Mouse (Mus musculus) skeletal muscle tissue, adult 2 months (tissue): Measurements from ENCODE around the gene Mfsd2a.

ENCODE experiments used
- DNase-seq: peaks from one replicate; pipeline ENCODE4 v3.0.0-alpha.2; 2012; ENCODE audit warnings: low read depth, low spot score

The Mfsd2a gene

GRCm38 (mm10) chr4:122978850-122979249 is 17.9 kb upstream of the Mfsd2a start:
- DNase-seq, result no peak

- no peak for DNase-seq
These were observed 15.9 kb upstream of the Mfsd2a start for GRCm38 (mm10) chr4:122976885-122977284.

GRCm38 (mm10) chr4:122974976-122975520 is 14.1 kb upstream of the Mfsd2a start:
- no peak for DNase-seq

DNA sequence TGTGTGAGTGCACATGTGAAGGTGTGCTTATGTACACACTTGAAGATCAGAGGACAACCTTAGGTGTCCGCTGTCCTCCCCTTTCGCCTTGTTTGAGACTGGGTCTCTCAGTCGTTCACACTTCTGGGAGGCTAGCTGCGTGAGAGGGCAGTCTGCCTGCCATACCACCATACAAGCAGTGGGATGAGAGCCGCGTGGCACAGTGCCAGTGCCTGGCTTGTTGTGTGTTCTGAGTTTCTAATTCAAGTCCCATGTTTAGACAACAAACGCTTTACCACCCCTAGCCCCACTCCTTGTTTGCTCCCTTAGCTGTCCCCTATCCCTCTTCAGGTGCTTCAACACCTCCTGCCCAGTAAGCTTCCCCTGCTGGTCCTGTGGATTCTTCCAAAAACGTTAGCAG is 11.1 kb upstream of the Mfsd2a start:
- no peak for DNase-seq

- DNase-seq, result no peak
These were observed 10.7 kb upstream of the Mfsd2a start for GRCm38 (mm10) chr4:122971646-122972045.

GRCm38 (mm10) chr4:122971191-122971590 is 10.2 kb upstream of the Mfsd2a start:
- no peak for DNase-seq

DNA sequence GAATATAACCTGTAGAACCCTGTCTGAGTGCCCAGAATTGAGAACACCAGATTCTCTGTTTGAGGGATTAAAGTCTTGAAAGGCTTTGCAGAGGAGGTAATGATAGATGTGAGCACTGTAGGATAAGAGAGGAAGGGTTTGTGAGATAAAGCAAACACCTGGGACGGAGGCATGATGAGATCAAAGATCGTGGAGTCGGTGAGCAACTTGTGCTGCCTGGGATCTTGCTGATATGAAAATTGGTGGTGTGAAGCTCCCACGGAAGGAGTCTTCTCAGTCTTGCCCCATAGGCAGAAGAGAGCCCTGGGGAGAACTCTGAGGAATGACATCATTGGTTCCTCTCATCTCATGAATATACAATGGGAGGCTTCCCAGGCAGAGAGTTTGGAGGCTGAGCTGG is 7.1 kb upstream of the Mfsd2a start:
- no peak for DNase-seq

- DNase-seq, result no peak
These were observed 1.8 kb upstream of the Mfsd2a start for GRCm38 (mm10) chr4:122962751-122963150.

DNA sequence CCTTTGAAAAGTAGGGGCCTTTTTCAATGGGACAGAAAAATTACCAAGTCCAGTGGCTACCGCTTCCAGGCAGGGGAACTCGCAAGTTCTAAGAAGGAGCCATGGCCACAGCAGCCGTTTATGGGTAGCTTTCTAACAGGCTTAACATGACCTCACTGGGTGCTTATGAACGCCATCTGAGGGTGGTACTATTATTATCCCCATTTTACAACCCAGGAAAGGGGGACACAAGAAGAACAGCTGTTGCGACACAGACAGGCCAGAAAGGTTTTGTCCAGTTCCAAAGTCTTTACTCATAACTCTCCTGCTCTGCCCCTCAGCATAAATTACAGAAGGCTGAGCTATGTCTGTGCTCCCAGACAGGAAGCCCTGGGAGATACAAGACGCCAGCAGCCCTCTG is 601 bp upstream of the Mfsd2a start:
- DNase-seq, result no peak

DNA sequence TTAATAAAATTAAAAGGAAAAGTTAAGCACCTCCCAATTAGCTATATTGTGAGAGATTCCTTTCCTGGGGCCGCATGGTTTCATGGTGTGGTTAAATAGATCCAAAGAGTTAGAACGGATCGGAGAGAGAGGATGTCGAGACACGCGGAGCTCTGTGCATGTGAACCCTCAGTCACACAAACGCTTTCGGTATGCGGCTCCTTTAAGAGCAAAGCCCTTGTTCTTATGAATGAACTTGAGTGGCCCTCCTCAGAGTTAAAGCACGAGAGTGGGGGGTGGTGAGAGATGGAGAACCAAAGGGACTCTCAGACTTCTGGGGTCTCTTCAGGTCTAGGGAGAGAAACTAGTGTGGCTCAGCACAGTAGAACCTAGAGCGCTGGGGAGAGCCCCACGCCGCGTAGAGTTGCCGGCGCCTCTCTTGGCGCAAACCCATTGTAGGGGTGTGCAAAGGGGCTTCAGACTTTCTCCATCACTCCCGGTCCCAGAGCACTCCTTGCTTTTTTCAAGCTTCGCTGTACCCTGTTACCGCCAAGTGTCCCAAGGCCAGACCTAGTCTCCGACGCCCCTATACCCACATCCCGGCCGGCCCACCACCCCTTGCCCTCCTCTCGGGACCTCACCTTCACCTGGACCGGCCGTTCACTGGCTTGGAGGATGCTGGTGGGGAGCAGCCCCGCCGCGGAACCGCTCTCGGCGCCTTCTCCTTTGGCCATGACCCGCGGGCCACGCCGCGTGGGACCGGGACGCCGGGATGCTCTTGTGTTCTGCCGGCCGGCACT is 478 bp downstream of the Mfsd2a start:
- DNase-seq, result no peak

- DNase-seq, result no peak
These were observed 1.2 kb downstream of the Mfsd2a start for GRCm38 (mm10) chr4:122959816-122960215.

GRCm38 (mm10) chr4:122958491-122959031 is 2.4 kb downstream of the Mfsd2a start:
- no peak for DNase-seq

DNA sequence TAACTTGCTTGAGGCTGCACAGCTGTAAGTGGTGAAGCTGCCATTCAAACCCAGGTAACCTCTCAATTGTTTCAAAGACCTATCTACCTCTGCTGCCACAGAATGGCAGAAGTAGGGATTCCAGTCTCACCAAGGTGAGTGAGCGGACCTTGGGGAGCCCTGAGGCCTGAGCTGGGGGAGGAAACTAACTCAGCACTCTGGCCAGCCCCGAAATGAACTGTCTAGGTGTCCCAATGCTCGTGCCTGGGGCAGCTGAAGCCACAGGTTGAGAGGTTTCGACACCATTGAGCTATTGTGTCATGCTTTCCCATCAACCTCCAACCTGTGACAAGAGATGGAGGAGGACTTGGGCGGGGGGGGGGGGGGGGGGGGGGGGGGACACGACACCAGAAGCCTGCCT is 4.7 kb downstream of the Mfsd2a start:
- DNase-seq, result no peak

DNA sequence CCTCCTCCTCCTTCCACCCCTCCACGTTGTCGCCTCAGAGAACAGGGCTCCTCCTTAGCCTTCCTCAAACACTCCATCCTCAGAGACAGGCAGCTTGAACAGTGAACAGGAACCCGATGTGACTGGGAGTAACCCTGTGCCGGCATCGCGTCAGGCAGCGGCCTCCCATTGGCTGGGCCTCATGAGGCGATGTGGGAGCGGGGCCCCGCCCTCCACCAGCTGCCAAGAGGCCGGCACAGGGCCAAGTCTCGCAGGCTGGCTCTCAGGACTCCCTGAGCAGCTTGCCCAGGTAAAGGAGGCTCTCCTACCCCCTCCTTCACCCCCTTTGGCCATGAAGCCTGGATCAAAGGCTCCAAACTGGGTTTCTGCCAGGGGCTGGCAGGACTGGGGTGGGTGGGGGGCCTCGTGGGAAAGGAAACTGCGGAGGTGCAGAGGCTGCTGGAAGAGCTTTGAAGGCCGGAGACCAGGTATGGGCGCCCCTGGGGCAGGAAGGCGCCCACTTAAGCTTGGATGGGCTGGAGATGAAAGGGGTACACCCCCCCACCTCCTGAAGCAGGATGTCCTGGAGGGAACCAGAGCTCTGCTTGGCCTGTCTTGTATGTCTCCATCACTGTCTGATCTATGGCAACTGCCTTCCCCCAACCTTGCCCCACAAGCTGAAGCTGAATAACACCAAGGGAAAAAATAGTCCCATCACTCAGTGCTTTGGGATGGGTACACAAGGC is 5.4 kb downstream of the Mfsd2a start:
- DNase-seq, result peak; percentile 56

- no peak for DNase-seq
These were observed 6.1 kb downstream of the Mfsd2a start for GRCm38 (mm10) chr4:122954680-122955411.

GRCm38 (mm10) chr4:122949096-122949495 is 11.9 kb downstream of the Mfsd2a start:
- no peak for DNase-seq

GRCm38 (mm10) chr4:122947223-122947622 is 13.8 kb downstream of the Mfsd2a start:
- DNase-seq, result no peak

- DNase-seq, result no peak
These were observed 16.6 kb downstream of the Mfsd2a start for GRCm38 (mm10) chr4:122944408-122944807.

GRCm38 (mm10) chr4:122939048-122939796 is 21.8 kb downstream of the Mfsd2a start:
- no peak for DNase-seq

DNA sequence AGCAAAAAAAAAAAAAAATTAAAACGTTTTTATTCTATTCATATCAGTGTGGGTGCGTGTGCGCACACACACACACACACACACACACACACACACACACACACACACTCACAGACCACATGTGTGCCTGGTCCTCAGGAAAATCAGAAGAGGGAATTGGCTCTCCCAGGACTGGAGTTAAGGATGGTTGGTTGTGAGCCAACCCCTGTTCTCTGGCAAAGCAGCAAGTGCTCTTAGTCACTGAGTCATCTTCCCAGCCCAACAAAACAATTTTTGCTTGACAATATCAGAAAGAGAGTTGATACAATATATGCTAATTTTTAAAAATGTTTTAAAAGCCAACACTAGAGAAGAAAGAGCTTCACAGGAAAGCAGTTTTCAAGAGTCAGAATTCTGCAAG is 23.5 kb downstream of the Mfsd2a start:
- peak; percentile 55 for DNase-seq

GRCm38 (mm10) chr4:122935466-122936099 is 25.4 kb downstream of the Mfsd2a start:
- DNase-seq, result no peak
